Mouse (Mus musculus) right cerebral cortex, postnatal 10 days (tissue): Measurements from ENCODE around the gene 1700020N01Rik.

Source experiments
- DNase-seq, 2 experiments: peaks; one replicate each; pipeline ENCODE4 v3.0.0; 2021; ENCODE audit warnings: low spot score in 2 of 2

The 1700020N01Rik gene

DNA sequence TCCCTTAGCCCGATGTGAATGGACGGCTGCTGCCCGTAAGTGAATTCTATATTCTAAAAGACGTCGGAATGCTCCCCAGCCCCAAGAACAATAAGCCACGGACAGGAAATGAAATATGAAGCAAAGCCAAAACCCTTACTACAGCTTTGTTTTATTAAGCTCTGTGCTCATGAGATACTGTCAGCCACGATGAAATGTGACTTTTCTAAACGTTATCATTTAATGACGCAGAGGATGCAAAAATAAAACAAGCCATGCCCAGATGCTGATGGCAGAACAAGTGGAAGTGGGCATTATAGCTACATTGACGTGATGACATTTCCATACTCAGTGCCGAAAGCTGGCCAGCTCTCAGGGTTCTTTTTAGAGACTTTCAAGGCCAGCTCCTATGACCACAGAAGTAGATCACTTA, 76.8 kb downstream of the 1700020N01Rik start:
- no peak for DNase-seq

DNA sequence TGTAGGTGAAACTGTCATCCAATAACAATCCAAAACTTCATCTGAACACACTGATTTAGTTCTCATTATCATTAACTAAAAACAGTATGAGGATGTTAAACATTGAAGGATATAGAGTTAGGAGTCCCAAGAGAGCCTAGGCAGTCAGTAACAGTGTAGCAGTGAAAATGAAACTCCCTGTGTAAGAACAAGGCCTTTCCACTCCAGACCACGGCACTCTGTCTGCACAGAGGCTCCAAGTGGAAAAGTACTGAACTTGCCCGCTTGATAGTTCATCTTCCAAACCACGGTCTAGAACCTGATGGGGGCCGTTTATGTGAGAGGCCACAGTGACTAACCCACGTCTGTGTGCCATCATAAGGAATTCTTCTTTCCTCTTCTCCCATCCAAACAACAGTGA, 77.2 kb downstream of the 1700020N01Rik start:
- no peak for DNase-seq
